Mouse (Mus musculus): ENCODE data around the gene Smyd3. TPM values are rescaled to one million over a fixed set of nuclear protein-coding genes. Genes with fewer than 3 reads are reported as not detected.

Gene Smyd3
- polyA plus RNA-seq, 1 experiment from 2014 or later = 22.3 TPM

DNA sequence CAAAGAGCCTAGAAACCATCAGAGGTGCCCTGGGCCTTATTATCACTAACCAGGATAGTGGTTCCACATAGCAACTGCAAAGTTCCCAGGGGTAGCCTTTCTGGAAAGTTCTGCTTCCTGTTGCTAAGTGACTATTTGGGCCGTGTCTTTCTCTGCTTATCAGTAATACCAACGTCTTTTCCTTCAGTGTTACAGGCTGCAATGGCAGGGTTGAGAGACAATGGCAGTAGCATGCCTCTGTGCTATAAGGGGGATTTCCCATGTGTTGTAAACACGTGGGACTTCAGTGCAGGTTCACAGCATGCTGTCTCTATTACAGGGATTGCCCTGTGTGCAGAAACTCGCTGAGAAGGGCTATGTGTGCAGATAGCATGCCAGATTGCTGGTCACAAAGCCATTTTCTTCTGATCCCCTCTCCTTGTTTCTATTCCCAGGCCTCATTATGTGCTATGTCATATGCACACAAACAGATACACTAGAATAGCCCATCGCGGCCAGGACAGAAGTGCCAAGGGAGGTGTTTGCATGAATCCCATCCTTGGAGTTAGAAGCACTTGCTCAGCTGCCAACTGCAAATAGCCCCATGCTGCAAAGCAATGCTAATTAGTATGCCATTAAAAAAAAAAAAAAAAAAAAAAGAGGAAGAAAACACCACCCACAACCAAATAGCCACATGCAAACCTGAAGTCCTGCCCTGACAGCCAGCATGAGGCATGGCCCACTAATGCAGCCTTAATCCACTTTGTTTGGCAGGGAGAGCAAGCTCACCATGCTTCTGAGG, 604.7 kb downstream of the Smyd3 start:
- WGBS = 77% methylated on average over 6 of the region's 6 CpGs
- Histone ChIP-seq H3K27ac (no peak overlapping the region), H3K4me1 (peaks cover 46% of the 10 kb centered on the region), H3K9me3 (replicated peaks) (no peaks in the 10 kb centered on the region), H3K36me3 (peaks cover 48% of the 10 kb centered on the region), H3K4me3 (no peak overlapping the region), H3K27me3 (ENCODE audit: low read depth, poor library complexity, severe bottlenecking) (peaks cover 24% of the 10 kb centered on the region)
- no peak for DNase-seq (ENCODE audit: low spot score)

DNA sequence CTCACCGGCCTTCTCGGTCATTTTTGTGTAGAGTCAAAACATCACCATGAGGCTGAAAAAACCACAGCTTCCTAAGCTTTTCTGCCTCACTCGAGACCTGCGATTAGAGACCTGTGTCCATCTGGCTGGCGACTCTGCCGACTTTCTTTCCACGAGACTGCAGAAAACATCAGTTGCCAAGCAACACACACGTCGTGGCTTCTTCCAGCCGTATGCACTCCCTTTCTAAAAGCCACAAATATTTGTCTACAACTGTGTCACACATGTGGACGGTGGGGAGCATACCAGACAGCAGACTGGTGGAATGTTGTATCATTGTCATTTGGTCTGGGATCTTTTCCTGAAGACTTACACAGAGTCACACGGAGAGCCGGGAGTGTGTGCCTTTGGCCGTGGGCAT, 606.9 kb downstream of the Smyd3 start:
- H3K9me3 ChIP-seq (replicated peaks) = no peaks in the 10 kb centered on the region
- H3K36me3 ChIP-seq = peaks cover 26% of the 10 kb centered on the region
- peaks cover 2% of the 10 kb centered on the region; the same call in 1 of the 2 replicates for H3K27me3 ChIP-seq (ENCODE audit: low read depth, poor library complexity, severe bottlenecking)
- peak overlapping the region; percentile 34; the same call in 1 of the 2 replicates for H3K27ac ChIP-seq
- DNase-seq (ENCODE audit: low spot score) = no peak
- peaks cover 31% of the 10 kb centered on the region for H3K4me1 ChIP-seq
- WGBS = 81% methylated on average over 14 of the region's 14 CpGs
- H3K4me3 ChIP-seq = no peak overlapping the region

Other genes with a start within 250 kb of the Smyd3 start
- gene Tfb2m, start 28.2 kb upstream of the Smyd3 start, polyA plus RNA-seq (2016; fragmentation: Nextera tagmentation; extraction: Ambion mirVana) = 24.5 and 25.5 TPM in 2 replicates
- 13.7 and 17.0 TPM in 2 replicates for gene Cnst, start 28.3 kb upstream of the Smyd3 start, polyA plus RNA-seq (2016; fragmentation: Nextera tagmentation; extraction: Ambion mirVana)
- 67.4 and 75.2 TPM in 2 replicates for gene Sccpdh, start 150.2 kb upstream of the Smyd3 start, polyA plus RNA-seq (2016; fragmentation: Nextera tagmentation; extraction: Ambion mirVana)
- gene Kif28, start 227.2 kb upstream of the Smyd3 start, polyA plus RNA-seq (2016; fragmentation: Nextera tagmentation; extraction: Ambion mirVana) = 0.09 TPM in 1 of 2 replicates, not detected in the other